Mouse (Mus musculus): ENCODE data around the gene Pear1.

The Pear1 gene

DNA sequence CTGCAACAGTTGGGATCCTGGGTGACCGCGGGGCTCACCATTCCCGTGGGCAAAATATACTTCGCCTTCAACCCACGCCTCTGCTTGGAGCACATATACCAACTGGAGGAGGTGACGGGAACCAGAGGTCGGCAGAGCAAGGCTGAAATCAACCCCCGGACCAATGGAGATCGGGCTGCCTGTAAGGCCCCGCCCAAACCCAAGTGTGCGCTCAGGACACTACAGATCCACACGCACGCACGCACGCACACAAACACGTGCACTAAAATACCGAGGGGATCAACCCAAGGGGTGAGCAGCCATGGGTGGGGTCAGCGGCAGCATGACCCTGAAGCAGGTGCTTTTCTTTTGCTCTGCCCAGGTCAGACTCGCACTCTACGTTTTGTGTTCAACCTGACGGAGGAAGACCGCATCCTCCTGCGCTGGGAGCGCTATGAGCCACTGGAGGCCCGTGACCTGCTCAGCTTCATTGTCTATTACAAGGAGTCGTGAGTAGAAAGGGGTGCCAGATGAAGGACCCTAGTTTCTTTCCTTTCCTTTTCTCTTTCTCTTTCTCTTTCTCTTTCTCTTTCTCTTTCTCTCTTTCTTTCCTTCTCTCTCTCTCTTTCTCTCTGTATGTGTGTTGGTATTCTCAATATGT lies 19.9 kb downstream of the Pear1 start:
- DNase-seq, result peak; percentile 18

DNA sequence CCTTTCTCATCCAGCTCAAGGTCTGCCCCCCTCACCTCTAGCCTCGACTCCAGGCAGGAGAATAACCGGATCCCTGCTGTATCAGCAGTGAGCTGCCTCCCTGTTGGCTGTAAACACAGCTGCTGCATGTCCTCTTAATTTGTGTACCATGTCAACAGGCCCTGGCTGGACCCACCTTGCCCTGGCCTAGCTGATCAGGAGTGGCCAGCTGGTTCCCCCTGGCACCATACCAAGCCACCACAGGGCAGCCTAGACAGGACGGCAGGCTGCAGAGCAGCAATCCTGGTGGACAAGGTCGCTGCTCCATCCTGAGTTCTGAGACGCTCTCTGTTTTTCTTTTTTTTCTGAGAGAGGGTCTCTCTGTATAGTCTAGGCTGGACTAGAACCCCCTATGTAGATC lies 22.4 kb downstream of the Pear1 start:
- DNase-seq, result no peak

GRCm38 (mm10) chr3:87796736-87797334 lies 27.3 kb downstream of the Pear1 start, which contains the start of gene Insrr:
Insrr (plus strand) TSS chr3:87796951.
- DNase-seq, result peak; percentile 66

DNA sequence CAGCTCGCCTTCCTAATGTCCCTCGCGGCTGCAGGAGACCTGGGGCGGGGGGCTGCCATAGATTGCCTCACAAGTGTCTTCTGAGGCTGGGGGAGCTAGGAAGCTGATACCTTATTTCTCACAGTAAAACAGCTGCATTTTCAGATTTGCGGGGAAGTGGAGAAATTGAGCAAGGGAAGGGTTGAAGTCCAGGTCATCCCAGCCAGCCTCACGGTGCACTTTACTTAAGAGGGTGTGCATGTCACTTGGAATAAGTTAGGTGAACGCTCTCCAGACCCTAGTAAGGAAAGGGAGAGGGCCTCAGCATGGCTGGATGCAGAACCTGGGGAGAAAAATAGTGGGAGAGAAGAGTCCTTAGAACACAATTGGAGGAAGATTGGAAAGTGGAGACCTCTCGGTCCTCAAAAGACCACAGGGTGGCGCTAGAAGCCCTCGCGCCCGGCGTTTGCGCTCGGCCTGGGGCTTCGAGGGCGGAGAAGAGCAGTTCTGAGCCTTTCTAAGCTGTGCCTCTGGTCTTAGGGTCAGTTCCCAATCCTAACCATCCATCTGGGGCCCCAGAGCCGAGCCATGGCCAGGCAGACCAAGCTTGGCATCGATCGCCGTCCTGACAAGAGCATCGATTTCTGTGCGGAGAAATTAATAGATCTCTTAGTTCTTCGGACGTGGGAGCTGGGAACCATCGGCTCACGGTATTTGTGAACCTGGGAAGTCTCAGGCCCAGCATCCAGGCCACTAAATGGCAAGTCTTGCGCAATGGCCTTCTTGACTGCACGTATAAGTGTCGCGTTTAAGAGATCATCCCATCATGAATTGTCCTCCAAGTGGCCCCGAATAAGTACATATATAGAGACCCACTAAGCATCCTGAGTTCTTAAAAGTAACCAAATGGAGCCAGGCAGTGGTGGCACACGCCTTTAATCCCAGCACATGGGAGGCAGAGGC lies 28.5 kb downstream of the Pear1 start:
- peak; percentile 85 for DNase-seq

DNA sequence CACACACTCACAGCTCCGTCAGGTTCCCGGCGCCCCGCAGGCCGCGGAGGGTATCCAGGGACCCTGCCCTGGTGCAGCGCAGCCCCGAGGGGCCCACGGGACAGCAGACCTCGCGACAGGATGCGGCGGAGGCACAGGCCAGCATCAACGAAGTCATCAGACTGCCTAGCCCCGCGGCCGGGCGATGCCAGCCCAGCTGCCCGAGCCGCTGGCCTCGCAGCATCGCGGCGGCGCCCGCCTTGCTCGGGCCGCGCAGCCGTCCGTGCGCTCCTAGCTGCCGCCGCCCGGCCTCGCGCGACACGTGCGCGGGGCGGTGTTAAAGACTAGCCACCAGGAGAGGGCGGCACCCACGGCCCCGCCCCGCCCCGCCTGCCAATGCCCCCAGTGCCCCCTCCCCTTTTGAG lies 29.2 kb downstream of the Pear1 start, which contains the start of gene Ntrk1:
TSS of gene Ntrk1 (minus strand) at position 241 of the 404 bp plus-strand sequence.
- DNase-seq, result peak; percentile 73

GRCm38 (mm10) chr3:87789768-87790167 lies 34.3 kb downstream of the Pear1 start:
- DNase-seq, result peak; percentile 50

- DNase-seq, result no peak
Measured at GRCm38 (mm10) chr3:87789248-87789647, 34.9 kb downstream of the Pear1 start.

DNA sequence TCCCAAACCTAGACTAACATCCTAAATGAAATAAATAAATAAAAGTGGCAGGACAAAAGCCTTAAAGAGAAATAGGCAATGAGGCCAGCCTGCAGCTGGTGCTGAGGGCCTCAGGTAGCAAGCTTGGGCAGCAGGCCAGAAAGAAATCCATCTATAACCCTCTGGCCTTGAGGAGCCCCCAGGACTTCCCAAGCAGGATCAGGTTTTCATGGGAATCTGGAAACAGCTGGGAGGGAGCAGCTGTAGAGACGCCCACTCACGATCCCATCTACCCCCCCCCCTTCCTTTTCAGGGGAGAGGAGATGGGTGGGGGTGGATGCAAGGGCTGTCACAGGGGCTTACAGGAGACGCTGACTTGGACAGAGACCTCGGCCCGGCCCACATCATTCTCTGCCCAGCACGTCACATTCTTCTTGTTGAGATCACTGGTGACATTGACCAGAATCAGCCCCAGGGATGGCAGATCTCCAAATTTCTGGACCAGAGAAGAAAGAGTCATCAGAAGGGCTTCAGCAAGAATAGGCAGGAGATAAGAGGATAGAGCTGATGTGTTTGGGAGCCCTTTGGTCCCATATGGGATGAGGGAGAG lies 38.4 kb downstream of the Pear1 start:
- no peak for DNase-seq

- DNase-seq, result no peak
Measured at GRCm38 (mm10) chr3:87785156-87785555, 39.0 kb downstream of the Pear1 start.

- DNase-seq, result no peak
Measured at GRCm38 (mm10) chr3:87783282-87784023, 40.7 kb downstream of the Pear1 start.

DNA sequence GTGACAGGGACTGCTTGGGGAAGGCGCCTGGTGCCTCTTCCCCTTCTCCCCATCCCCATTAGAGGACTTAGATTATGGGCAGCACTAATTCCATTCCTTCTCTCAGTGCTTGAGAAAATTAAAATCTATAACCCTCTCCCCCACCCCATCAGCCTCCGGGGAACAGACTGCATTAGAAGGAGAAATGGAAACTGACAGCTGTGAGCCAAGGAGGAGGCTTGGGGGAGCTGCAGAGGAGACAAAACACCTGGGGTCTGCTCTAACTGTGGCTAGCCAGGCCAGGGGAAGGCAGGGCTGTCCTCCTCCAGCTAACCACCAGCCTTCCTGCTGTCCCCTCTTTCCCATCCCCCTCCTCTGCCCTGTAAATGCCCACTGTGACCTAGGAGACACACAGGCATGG lies 45.0 kb downstream of the Pear1 start:
- no peak for DNase-seq

GRCm38 (mm10) chr3:87778283-87778682 lies 45.8 kb downstream of the Pear1 start:
- DNase-seq, result no peak

GRCm38 (mm10) chr3:87771088-87771487 lies 53.0 kb downstream of the Pear1 start:
- DNase-seq, result no peak

DNA sequence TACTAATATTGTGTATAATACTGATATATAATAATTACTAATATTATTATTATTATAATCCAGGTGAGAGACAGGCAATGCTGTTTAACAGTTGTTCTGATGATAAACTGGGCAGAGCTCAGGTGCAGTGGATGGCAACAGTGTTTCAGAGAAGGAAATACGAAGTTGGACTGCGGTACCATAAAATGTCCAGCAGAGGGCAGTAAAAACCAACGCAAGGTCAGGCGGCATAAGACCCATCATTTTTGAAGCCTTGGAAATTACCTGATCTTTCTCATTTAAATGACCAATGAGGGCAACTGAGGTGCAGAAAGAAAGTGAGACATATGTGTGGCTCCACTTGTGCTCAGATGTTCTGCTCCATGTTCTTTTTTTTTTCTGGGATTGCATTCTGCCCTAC lies 53.8 kb downstream of the Pear1 start:
- peak; percentile 73 for DNase-seq

DNA sequence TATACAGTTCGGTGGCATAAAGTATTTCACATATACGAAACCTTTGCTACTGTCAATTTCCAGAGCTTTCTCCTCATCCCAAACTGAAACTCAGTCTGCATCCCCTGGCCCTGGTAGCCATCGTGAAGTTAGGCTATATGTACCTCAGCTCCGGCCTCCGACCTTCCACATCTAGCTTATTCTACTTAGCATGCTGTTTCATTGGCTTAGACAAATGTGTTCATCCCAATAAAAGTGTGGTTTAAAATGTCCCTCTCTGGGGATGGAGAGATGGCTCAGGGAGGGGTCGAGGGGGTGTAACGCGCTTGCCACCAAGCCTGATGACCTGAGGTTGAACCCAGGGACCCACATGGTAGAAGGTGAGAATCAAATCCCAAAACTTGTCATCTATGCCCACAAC lies 54.6 kb downstream of the Pear1 start:
- DNase-seq, result no peak

DNA sequence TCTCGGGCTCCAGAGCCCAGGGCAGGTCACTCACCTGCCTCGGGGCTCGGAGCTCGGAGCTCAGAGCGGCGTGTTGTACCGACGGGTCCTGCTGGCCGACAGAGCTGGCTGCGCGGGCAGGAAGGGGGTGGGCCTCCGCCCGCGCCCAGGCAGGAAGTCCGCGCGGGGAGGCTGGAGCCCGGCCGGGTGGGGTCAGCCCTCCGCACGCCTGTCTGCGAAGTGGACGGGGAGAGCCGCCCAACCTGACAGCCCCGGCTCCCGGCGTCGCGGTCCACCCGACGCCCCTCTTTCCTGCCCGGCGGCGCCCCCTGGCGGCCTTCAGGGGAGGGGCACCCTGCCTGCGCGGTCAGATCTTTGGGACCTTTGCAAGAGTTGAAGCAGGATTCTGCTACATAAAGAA lies 55.3 kb downstream of the Pear1 start:
- peak; percentile 84 for DNase-seq

- no peak for DNase-seq
Measured at GRCm38 (mm10) chr3:87768431-87768830, 55.7 kb downstream of the Pear1 start.

- no peak for DNase-seq
Measured at GRCm38 (mm10) chr3:87767764-87768163, 56.3 kb downstream of the Pear1 start.

GRCm38 (mm10) chr3:87766284-87766667 lies 57.8 kb downstream of the Pear1 start:
- no peak for DNase-seq

DNA sequence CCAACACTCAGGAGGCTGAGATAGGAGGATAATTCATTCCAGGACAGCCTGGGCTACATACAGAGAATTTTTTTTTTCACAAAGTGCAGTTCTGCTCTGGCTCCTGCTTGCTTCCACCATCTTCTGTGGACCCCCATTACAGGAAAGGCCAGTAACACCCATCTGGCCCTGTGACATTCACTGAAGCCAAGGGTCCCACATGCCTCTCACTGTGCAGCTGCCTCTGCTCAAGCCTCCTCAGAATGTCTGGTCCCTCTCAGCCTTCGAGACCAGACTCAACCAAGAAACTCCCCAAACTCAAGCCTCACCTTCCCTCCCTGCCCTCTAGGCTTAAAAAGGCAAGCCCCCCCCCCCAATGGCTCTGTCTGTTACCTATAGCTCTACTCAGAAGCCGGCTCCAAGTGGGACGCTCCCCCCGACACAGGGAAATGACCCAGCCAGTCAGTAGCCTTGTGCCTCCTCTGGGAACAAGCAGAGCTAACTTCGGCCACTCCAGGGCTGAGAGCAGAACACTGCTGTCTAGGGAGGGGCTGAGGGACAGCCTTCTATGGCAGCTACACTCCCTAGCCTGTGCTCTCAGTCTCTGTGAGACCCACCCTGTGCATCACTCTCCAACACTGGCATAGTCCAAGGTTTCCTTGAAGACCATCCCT lies 58.3 kb downstream of the Pear1 start:
- DNase-seq, result no peak

- DNase-seq, result peak; percentile 68
Measured at GRCm38 (mm10) chr3:87765091-87765490, 59.0 kb downstream of the Pear1 start.

- no peak for DNase-seq
Measured at GRCm38 (mm10) chr3:87764506-87764905, 59.6 kb downstream of the Pear1 start.
